Mouse (Mus musculus) liver, adult 2 months (tissue): ENCODE measurements around the gene Nat8l.

Source experiments
- CTCF ChIP-seq: fragments of 200-500 bp; IDR thresholded peaks from 2 replicates; pipeline ENCODE4 v1.5.1; 2011; ENCODE audit warnings: low read depth, low read length, control low read depth
- POLR2A ChIP-seq: fragments of 200-500 bp; IDR thresholded peaks from 2 replicates; pipeline ENCODE4 v1.6.1; 2011; ENCODE audit warnings: low read length, control low read depth; ENCODE audit not compliant: insufficient read depth; ENCODE audit errors: extremely low read depth

GRCm38 (mm10) chr5:33999466-34000090 lies 3.8 kb downstream of the Nat8l start:
- TF ChIP-seq CTCF (no peak), POLR2A (no peak)
